Mouse (Mus musculus) heart, postnatal 10 days (tissue): ENCODE results near the gene Rbms1. TPM values are rescaled to one million over a fixed set of nuclear protein-coding genes. Genes with fewer than 3 reads are reported as not detected.

Experiments
- total RNA-seq, 2 experiments: library from RNA; stranded (reverse); gene quantifications; 2 replicates each; pipeline ENCODE4 v1.2.3; 2021

Gene Rbms1
- total RNA-seq, 2 experiments from 2014 or later: 87.5 to 89.3 TPM

Other genes with a start within 250 kb of the Rbms1 start
- gene Itgb6, start 240.5 kb downstream of the Rbms1 start, total RNA-seq: 10 to 100 TPM in 1 of 2 experiments, 1 to 10 TPM in 1; 8.6 to 18.1 TPM